Mouse (Mus musculus): Measurements from ENCODE around the gene Alg5. TPM values are rescaled to one million over a fixed set of nuclear protein-coding genes. Genes with fewer than 3 reads are reported as not detected.
"Not testable (repeated sequence)": the region's sequence is repeated elsewhere in the genome, so short reads cannot be mapped to it uniquely, and the experiment has no call there.

The Alg5 gene
- total and polyA plus RNA-seq, 2 experiments from 2014 or later, result 10.4 to 41.3 TPM

GRCm38 (mm10) chr3:54699759-54700301 is 35.5 kb upstream of the Alg5 start:
- TF ChIP-seq EP300 (IDR thresholded peaks at IDR 0.05; ENCODE audit: low read depth) (peak; percentile 52; the same call in 1 of the 2 replicates), CTCF (IDR thresholded peaks at IDR 0.05; ENCODE audit: low read depth) (no peak)
- H3K27me3 ChIP-seq (ENCODE audit: control insufficient read depth, insufficient read depth, low read length), result no peaks in the 10 kb centered on the region
- H3K27ac ChIP-seq (ENCODE audit: low read depth), result no peak overlapping the region
- H3K9me3 ChIP-seq (replicated peaks; ENCODE audit: control insufficient read depth, low read length), result no peaks in the 10 kb centered on the region
- DNase-seq (ENCODE audit: low spot score), result no peak
- H3K4me1 ChIP-seq (ENCODE audit: control insufficient read depth, insufficient read depth), result no peaks in the 10 kb centered on the region
- H3K4me2 ChIP-seq (ENCODE audit: low read depth, low read length), result no peak overlapping the region
- WGBS, result 48% methylated on average over 5 of the region's 5 CpGs
- peaks cover 73% of the 10 kb centered on the region for H3K36me3 ChIP-seq (replicated peaks; ENCODE audit: control insufficient read depth, insufficient read depth, low read length)
- H3K9ac ChIP-seq (replicated peaks; ENCODE audit: low read depth, low read length), result no peak overlapping the region
- ATAC-seq (ENCODE audit: insufficient read depth, low read depth), result no peak
- H3K4me3 ChIP-seq (ENCODE audit: low read depth, low read length), result no peak overlapping the region

GRCm38 (mm10) chr3:54704106-54704505 is 31.2 kb upstream of the Alg5 start:
- not testable (repeated sequence) for ATAC-seq (ENCODE audit: insufficient read depth, low read depth); H3K4me1 ChIP-seq (ENCODE audit: control insufficient read depth, insufficient read depth); H3K9me3 ChIP-seq (replicated peaks; ENCODE audit: control insufficient read depth, low read length); H3K4me3 ChIP-seq (ENCODE audit: low read depth, low read length); H3K27ac ChIP-seq (ENCODE audit: low read depth); H3K9ac ChIP-seq (replicated peaks; ENCODE audit: low read depth, low read length); H3K27me3 ChIP-seq (ENCODE audit: control insufficient read depth, insufficient read depth, low read length); H3K4me2 ChIP-seq (ENCODE audit: low read depth, low read length); DNase-seq (ENCODE audit: low spot score)
- 97% methylated on average over 8 of the region's 8 CpGs for WGBS
- H3K36me3 ChIP-seq (replicated peaks; ENCODE audit: control insufficient read depth, insufficient read depth, low read length), result peaks cover 78% of the 10 kb centered on the region

GRCm38 (mm10) chr3:54708972-54709371 is 26.4 kb upstream of the Alg5 start:
- H3K4me3 ChIP-seq (ENCODE audit: low read depth, low read length), result no peak overlapping the region
- 55% methylated on average over 9 of the region's 9 CpGs for WGBS
- H3K9me3 ChIP-seq (replicated peaks; ENCODE audit: control insufficient read depth, low read length), result no peaks in the 10 kb centered on the region
- H3K36me3 ChIP-seq (replicated peaks; ENCODE audit: control insufficient read depth, insufficient read depth, low read length), result peaks cover 87% of the 10 kb centered on the region
- ATAC-seq (ENCODE audit: insufficient read depth, low read depth) (no peak; the same call in 1 of the 2 replicates), DNase-seq (ENCODE audit: low spot score) (no peak)
- no peaks in the 10 kb centered on the region for H3K27me3 ChIP-seq (ENCODE audit: control insufficient read depth, insufficient read depth, low read length)
- no peak for TF ChIP-seq CTCF (IDR thresholded peaks at IDR 0.05; ENCODE audit: low read depth)
- no peak for TF ChIP-seq EP300 (IDR thresholded peaks at IDR 0.05; ENCODE audit: low read depth)
- H3K9ac ChIP-seq (replicated peaks; ENCODE audit: low read depth, low read length), result no peak overlapping the region
- no peak overlapping the region for H3K27ac ChIP-seq (ENCODE audit: low read depth)
- H3K4me2 ChIP-seq (ENCODE audit: low read depth, low read length), result no peak overlapping the region
- H3K4me1 ChIP-seq (ENCODE audit: control insufficient read depth, insufficient read depth), result no peaks in the 10 kb centered on the region

- WGBS, result 88% methylated on average over 6 of the region's 6 CpGs
- H3K36me3 ChIP-seq (replicated peaks; ENCODE audit: control insufficient read depth, insufficient read depth, low read length), result peaks cover 84% of the 10 kb centered on the region
- ATAC-seq (ENCODE audit: insufficient read depth, low read depth), result no peak
- no peaks in the 10 kb centered on the region for H3K27me3 ChIP-seq (ENCODE audit: control insufficient read depth, insufficient read depth, low read length)
- H3K4me2 ChIP-seq (ENCODE audit: low read depth, low read length), result no peak within 1 kb of the TSS
- H3K4me3 ChIP-seq (ENCODE audit: low read depth, low read length), result no peak within 1 kb of the TSS
- TF ChIP-seq EP300 (IDR thresholded peaks at IDR 0.05; ENCODE audit: low read depth) (no peak), CTCF (IDR thresholded peaks at IDR 0.05; ENCODE audit: low read depth) (no peak)
- H3K4me1 ChIP-seq (ENCODE audit: control insufficient read depth, insufficient read depth), result no peaks in the 10 kb centered on the region
- DNase-seq (ENCODE audit: low spot score), result no peak
- no peak within 1 kb of the TSS for H3K9ac ChIP-seq (replicated peaks; ENCODE audit: low read depth, low read length)
- H3K27ac ChIP-seq (ENCODE audit: low read depth), result no peak within 1 kb of the TSS
- no peaks in the 10 kb centered on the region for H3K9me3 ChIP-seq (replicated peaks; ENCODE audit: control insufficient read depth, low read length)
Observed at GRCm38 (mm10) chr3:54714253-54714652, 21.1 kb upstream of the Alg5 start, which contains the start of gene Gm21958. Gm21958 (minus strand) TSS chr3:54714353.

GRCm38 (mm10) chr3:54715461-54715860 is 19.9 kb upstream of the Alg5 start:
- WGBS, result 85% methylated on average over 6 of the region's 6 CpGs
- Histone ChIP-seq H3K4me2 (ENCODE audit: low read depth, low read length) (no peak overlapping the region), H3K36me3 (replicated peaks; ENCODE audit: control insufficient read depth, insufficient read depth, low read length) (peaks cover 79% of the 10 kb centered on the region)

GRCm38 (mm10) chr3:54717348-54717747 is 18.0 kb upstream of the Alg5 start:
- DNase-seq (ENCODE audit: low spot score) (no peak), ATAC-seq (ENCODE audit: insufficient read depth, low read depth) (no peak)
- Histone ChIP-seq H3K4me2 (ENCODE audit: low read depth, low read length) (no peak overlapping the region), H3K9ac (replicated peaks; ENCODE audit: low read depth, low read length) (no peak overlapping the region), H3K36me3 (replicated peaks; ENCODE audit: control insufficient read depth, insufficient read depth, low read length) (peaks cover 78% of the 10 kb centered on the region), H3K4me3 (ENCODE audit: low read depth, low read length) (no peak overlapping the region), H3K9me3 (replicated peaks; ENCODE audit: control insufficient read depth, low read length) (no peaks in the 10 kb centered on the region), H3K27me3 (ENCODE audit: control insufficient read depth, insufficient read depth, low read length) (no peaks in the 10 kb centered on the region), H3K27ac (ENCODE audit: low read depth) (no peak overlapping the region), H3K4me1 (ENCODE audit: control insufficient read depth, insufficient read depth) (no peaks in the 10 kb centered on the region)
- TF ChIP-seq EP300 (IDR thresholded peaks at IDR 0.05; ENCODE audit: low read depth) (no peak), CTCF (IDR thresholded peaks at IDR 0.05; ENCODE audit: low read depth) (no peak)
- WGBS, result 84% methylated on average over 6 of the region's 6 CpGs

More at GRCm38 (mm10) chr3:54715461-54715860, 19.9 kb upstream of the Alg5 start:
- Histone ChIP-seq H3K9me3 (replicated peaks; ENCODE audit: control insufficient read depth, low read length) (no peaks in the 10 kb centered on the region), H3K4me1 (ENCODE audit: control insufficient read depth, insufficient read depth) (no peaks in the 10 kb centered on the region), H3K9ac (replicated peaks; ENCODE audit: low read depth, low read length) (no peak overlapping the region), H3K27ac (ENCODE audit: low read depth) (no peak overlapping the region), H3K4me3 (ENCODE audit: low read depth, low read length) (no peak overlapping the region), H3K27me3 (ENCODE audit: control insufficient read depth, insufficient read depth, low read length) (no peaks in the 10 kb centered on the region)
- TF ChIP-seq EP300 (IDR thresholded peaks at IDR 0.05; ENCODE audit: low read depth) (no peak), CTCF (IDR thresholded peaks at IDR 0.05; ENCODE audit: low read depth) (no peak)
- no peak for DNase-seq (ENCODE audit: low spot score)
- no peak for ATAC-seq (ENCODE audit: insufficient read depth, low read depth)

All from heart, postnatal 0 days (tissue).